Mouse (Mus musculus) heart, postnatal 36 days (tissue): Measurements from ENCODE around the gene Nhlh1. TPM values are rescaled to one million over a fixed set of nuclear protein-coding genes. Genes with fewer than 3 reads are reported as not detected.

Experiments
- DNase-seq, 2 experiments: peaks; one replicate each; pipeline ENCODE4 v3.0.0; 2021 to 2022
- intact Hi-C: fragments of 180-260 bp; cut with DNase I; formaldehyde crosslinking; loops from one replicate; pipeline ENCODE4 v1.15.1; 2025
- total RNA-seq, 2 experiments: library from RNA; stranded (reverse); gene quantifications; 2 replicates each; pipeline ENCODE4 v1.2.3; 2021

Gene Nhlh1
- not detected for total RNA-seq

DNA sequence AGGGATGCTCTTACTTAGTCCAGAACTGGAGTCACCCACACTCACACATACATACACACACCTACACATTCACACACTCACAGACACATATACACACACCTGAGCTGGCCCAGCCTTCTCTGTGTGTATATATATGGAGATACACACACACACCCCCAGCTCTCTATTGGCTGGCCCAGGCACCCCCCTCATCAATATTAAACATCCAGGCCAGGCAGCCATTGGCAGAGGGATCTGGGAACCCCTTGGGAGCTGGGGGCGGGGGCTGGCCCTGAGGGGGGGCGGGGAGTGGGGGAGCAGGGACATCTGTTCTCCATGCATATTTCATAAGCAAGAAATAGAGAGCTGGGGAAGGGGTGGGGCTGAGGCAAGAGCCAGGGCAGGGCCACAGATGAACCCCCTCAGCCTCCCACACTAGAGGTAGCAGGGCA, at the start of gene Nhlh1:
Gene Nhlh1, minus strand, starts transcription at position 83 of the 431 bp plus-strand sequence.
- intact Hi-C loops = no loop called here
- no peak for DNase-seq

DNA sequence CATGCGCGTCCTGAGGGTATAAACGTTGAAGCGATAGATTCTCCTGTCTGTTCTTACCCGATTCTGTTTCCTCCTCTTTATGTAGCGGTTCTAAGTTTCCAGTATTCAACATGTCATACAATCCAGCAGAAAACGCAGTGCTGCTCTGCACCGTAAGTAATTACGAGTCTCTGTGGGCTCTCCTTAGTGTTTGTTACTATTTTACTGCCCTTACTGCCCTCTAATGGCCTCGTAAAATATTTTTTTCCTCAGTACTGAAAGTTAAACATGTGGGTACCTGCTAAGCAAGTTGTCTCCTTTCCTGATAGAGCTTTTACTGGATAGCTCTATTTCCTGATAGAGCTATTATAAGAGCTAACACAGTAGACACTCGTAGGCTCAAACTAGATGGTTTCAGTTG, 47.7 kb upstream of the Nhlh1 start:
- intact Hi-C loops = no loop called here
- DNase-seq = no peak

DNA sequence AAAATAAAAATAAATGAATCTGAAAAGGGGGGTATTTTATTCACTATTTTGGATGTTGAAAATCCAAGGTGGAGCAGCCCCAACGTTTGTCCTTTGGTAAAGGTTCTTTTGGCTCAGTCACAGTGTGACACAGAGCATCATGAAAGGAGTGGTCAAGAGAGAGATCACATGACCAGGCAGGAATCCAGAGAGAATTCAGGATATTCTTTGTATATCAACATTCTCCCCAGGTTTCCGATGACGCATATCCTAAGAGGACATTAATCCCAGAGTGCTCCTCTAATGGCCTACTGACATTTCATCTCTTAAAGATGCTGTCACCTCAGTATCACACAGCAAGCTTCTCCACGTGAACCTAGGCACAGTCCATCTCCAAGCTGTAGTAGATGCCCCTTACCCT, 46.2 kb upstream of the Nhlh1 start:
- intact Hi-C loops = no loop called here
- DNase-seq = no peak

DNA sequence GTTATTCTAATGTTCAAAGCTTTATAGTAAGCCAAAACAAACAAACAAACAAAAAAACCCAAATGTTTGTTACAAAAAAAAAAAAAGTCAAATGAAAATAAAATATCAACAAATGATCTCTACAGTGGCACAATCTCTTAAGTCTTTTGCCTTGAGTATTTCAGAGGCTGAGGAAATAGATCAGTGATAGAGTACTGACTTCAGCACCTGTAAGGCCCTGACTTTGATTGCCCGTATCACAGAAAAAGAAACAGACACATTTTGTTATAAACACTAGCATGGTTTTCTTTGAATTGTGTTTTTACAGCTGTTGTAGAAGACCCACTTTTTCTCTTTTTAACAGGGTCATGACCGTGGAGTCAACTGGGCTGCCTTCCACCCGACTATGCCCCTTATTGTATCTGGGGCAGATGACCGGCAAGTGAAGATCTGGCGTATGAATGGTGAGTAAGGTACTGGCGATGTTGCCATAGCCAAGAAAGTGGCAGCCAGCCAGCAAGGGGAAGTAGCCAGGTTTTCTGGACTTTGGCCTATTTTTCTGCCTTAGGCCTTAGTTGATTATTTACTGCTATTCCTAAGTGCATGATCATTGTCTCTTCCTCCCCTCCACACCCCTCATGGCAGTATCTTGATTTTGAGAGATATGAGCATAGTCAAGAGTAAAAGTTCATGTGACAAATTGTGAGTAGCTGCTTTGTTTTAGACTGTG, 42.1 kb upstream of the Nhlh1 start:
- peak in 1 of 2 experiments; percentile 6 for DNase-seq
- intact Hi-C loops = no loop called here

DNA sequence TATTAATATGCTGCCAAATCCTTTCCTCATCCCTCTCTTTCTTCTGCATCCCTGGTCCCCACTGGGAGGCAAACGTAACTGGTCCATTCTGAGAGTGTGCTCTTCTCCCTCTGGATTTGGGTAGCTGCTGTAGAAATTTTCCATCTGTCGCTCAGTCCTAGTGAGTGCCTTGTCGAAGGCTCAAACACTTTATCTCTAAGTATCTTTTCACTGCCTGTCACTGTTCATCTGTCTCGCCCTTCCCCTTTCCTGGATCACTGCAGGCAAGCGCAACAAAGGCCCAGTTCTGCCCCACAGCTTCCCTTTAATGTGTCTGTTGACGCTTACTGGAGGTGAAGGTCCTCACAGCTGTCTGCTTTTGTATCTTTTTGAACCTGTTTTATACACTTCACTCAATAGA, 37.8 kb upstream of the Nhlh1 start:
- intact Hi-C loops = no loop called here

DNA sequence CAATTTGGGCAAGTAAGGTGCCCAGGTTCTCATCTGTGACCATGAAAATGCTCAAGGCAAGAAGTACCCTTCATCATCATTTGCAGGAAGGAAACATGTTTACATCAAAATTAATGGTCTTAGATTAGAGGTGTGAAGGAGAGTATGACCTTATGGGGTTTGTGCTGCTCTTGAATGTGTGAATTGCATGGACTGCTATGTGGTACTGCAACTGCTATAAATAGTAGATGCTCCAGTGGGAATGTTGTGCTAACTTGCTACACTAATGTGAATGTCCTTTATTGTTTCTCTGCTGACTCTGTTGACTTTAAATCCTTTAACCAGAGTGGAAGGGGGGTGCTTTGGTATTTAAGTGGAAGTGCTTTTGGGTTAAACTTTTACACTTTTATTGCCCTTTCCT, 36.9 kb upstream of the Nhlh1 start:
- DNase-seq = no peak
- intact Hi-C loops = no loop called here

More for the DNA sequence above, 37.8 kb upstream of the Nhlh1 start:
- DNase-seq = no peak

DNA sequence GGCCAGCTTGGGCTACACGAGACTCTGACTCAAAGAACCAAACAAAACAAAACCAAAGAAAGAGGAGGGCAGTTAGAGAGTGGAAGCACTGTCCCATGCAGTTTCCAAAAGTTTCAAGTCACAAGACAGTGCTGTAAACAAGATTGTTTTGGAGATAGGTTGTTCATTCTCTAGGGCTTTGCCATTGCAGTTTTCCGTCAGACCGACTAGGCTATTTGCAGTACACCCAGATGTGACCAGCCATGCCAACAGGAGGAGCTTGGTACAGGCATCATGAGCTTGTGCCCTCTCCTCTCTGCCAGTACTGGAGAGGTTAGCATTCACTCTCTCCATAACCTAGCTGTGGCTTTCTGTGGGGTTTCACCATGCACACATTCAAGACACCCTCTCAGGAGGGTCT, 36.1 kb upstream of the Nhlh1 start:
- DNase-seq = no peak

DNA sequence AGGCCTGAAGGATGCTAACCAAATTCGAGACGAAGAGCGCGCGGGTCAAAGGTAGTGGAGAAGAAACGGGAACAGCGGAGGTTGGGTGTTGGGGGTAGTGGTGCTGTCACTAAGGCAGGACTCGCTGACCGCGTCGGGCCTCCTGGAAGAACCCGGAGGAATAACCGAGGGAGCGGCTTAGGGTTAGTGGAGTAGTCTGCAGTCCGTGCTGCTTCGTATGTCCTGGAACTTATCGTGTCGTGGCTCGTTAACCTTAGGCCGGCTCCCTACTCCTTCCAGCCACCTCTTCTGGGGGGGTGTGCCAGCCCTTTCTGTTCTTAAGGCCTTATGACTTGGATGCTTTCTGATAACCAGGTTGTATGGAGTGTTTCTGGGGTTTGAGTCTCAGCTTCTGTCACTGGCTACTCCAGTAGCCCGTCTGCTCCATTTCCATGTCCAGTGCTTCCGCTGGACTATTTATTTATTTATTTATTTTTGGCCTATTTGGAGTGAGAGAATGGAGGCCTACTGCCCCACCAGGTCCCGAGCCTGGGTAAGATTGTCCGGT, 25.6 kb upstream of the Nhlh1 start:
- no peak for DNase-seq
- intact Hi-C loops = loop anchor here (1.0 kb wide), 1 partner anchor 293 kb away; the partner anchor contains the start of gene Pigm

More for the DNA sequence above, 36.1 kb upstream of the Nhlh1 start:
- intact Hi-C loops = no loop called here

DNA sequence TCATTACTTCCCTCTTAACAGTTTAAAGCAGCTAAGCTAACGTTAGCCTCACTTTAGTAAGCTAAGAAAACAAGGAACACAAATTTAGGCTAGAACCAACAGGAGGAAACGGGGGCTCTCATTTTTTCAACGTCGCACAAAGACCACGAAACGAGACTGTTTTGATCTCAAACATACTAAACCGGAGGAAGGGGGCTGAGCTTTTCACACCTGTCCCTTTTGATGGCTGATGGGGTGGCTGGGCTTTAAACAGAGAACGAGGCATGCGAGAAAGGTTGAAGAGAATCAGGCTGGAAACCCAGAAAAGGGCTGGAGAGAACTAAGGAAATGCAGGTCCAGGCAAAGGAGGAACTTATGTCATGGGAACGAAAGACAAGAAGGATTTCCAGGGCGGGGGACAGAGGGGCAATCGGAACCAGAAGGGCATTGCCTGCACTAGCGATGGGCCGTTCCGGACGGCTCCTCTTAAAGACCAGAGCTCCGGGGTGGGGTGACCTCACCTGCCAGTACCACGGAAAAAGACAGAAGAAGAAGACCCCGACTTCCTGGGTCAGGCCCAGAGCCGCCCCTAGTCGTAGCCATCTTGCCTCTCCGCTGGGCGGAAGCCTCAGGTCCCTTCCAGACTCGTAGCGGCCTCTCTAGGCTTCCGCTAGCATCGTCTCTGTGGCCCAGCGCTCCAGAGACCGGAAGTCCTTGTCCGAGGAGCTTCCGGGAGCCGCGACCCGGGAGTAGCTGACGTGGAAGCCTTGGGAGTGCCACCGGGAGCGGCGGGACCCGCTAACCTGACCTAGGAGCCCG, 24.9 kb upstream of the Nhlh1 start, which contains the start of the genes Copa and Ncstn:
Gene Copa, plus strand, starts transcription at position 429 of the 798 bp plus-strand sequence.
Gene Ncstn, minus strand, starts transcription at position 695 of the 798 bp plus-strand sequence.
- intact Hi-C loops = loop anchor here (1.0 kb wide), 1 partner anchor 294 kb away; the partner anchor contains the start of gene Pigm
- peak; percentile 89 to 93 for DNase-seq

DNA sequence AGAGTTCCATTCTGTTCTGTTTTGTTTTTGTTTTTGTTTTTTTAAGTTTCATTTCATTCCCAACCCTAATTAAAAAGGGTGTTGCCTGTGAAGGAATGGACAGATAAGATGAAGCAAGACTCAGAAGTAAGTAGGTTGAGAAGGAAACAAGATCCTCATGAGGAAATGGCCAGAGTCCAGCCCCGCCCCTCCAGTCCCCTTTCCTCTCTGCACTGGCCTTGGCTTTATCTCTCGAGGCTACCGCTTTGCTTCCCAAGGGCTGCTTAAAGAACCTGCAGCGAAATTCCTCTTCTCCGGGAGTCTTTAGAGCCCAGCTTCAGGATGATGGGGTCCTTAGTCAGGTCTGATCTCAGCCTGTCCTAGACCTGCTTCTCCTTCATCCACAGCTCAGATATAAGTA, 20.6 kb upstream of the Nhlh1 start:
- no peak for DNase-seq
- intact Hi-C loops = no loop called here

DNA sequence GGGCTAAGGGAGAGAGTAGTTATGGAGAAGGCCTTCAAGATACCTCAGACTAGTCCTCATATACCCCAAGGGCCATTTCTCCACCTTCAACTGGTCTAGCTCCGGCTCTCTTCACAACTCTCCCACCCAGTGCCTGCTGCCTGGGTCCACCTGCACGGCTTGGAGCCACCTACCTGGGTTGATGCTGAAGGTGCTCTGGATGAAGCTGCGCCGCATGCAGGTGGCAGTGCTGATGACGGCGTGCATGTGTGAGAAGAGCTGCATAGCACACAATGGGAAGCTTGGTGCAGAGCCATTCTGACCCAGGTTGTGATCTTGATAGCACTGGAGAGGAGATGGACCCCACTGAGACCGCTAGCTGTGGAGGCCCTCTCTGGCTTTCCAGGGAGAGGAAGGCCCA, 15.2 kb upstream of the Nhlh1 start:
- no peak for DNase-seq

DNA sequence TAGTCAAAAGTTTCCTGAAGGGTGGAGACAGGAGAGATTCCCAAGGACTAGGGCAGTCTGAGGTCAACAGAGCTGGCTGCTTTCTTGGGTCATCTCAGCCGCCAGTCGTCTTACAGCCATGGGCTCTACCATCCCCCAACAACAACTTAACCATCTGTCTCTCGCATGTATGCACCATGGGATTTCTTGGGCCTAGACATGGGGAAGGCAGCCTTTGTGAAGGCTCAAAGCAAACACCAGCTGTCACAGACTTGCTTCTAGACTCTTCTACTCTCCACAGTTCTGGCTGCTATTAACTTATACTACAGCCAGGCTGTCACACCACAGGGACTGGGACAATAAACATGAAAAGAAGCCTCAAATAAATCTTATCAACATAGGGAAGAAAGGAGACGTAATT, 14.2 kb upstream of the Nhlh1 start:
- no peak for DNase-seq

More for the DNA sequence above, 15.2 kb upstream of the Nhlh1 start:
- intact Hi-C loops = no loop called here

DNA sequence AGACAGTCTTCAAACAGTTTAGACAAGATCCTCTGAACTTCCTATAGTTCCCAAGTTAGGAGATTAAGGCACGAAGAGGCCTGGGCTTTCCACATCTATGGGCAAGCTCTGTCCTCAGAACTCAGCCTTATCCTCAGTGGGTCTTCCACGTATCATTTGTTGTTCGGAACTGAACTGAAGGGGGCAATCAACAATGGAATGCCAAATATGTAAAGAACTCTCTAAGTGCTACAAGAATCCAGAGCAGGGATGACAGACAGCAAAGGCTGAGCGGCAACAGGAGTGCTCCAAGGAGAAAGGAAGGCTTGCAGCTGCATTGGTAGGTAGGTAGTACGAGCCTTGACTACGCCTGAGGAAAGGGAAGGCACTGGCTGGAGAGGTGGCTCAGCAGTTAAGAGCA, 12.9 kb upstream of the Nhlh1 start:
- intact Hi-C loops = no loop called here
- DNase-seq = no peak

More for the DNA sequence above, 14.2 kb upstream of the Nhlh1 start:
- intact Hi-C loops = no loop called here

DNA sequence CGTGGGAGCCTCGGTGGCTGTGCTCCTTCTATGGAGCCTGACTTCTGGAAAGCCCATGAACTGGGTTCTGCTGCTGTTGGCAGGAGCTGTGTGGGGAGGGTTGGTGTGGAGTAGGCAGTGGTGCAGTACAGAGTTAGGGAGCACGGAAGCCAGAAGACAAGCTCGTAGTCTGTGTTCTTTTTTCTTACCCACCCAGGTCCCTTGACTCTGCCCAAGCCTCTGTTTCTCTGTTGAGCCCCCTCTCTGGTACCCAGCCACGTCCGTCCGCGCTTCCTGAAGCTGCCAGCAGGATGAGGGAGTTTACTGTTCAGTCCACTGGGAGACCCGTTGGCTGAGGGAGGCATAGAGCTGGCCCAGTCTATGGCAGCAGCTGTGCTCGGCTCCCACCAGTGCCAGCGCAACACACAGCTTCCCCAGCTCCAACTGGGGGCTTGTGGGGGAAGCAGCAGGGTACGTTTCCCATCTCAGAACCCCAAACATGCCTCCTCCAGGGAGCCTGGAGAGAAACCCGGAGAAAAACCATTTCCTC, 7.3 kb upstream of the Nhlh1 start:
- no peak for DNase-seq
- intact Hi-C loops = no loop called here

DNA sequence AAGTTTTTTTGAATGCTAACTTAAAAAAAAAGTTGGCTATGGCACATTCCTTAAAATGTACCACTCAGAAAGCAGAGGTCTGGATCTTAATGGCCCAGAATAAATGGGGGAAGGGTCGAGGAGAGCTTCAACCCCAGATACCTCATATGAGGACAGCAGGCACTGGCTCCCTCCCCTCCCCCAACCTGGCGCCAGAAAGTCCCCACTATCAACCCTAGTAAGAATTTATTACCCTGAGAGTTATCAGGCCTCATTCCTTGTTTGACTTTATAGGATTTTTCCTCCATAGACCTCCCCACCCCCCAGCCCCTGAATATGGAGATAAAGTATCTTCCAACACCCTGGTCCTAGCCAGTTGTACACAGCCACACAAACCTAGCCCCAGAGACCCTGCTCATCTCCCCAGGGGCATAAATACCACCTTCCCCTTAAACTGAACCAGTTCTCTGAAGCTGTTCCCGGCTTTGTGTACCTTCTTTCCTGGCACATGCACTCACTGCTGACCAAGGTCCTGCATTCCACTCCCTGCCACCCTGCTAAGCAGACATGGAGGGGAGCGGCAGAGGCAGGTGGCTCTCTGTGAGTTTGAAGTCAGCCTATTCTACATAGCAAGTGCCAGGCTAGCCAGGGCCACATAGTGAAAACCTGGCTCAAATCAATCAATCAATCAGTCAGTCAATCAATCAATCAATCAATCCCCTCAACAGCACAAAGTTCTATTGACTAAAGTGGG, 6.1 kb upstream of the Nhlh1 start:
- DNase-seq = no peak
- intact Hi-C loops = no loop called here

DNA sequence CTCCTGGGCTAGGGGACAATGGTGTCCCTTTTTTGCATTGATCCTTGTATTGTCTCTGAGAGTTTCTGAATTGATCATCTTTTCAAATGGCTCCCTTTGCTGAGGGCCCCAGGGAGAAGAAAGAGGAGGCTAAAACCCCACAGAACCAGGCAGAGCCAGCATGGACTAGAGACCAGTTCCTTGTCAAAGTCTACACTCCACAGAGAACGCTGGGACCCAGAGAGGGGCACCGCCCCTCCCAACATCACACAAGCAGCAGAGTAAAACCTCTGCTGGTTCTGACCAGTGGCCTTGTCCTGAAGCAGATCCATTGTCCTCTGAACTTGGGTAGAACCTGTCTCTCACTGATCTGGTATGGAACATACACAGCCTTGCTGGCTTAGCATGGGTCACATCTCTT, 4.7 kb upstream of the Nhlh1 start:
- DNase-seq = no peak
- intact Hi-C loops = no loop called here

DNA sequence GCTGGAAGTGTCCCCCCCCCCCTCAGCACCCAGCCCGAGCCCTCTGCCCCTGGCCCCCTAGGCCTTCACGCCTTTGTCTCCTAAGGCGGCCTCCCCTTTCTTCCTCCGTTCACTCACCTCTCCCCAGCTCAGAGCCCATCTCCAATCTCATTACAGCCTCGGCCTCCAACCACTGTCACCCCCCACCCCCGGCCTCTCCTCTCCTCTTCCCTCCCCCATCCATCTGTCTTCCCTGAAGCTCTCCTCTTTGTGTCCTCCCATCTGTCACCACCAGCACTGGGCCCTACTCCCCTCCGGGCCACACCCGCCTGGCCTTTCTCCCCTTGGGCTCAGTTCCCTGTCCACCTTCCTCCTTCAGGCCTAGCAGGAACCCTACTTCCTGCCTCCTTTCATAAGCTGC, 3.8 kb upstream of the Nhlh1 start:
- DNase-seq = no peak
- intact Hi-C loops = no loop called here

DNA sequence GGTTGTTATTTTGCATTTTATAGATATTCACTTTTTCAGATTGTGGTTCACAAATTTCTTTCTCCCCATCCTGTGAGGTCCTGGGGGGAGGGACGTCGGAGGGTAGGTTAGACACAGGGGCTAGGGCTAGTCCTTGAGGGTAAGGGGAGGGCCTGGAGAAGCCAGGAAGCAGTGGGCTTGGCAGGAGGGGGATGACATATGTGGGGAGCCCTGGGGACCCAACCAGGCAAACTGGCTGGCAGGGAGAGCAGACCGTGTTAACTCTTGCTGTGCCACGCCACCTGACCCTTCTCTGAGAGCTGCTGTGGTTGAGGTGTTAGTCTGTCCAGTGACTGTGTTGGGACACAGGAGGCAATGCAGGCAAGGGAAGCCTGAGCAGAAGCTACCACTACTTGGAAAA, 3.3 kb upstream of the Nhlh1 start:
- DNase-seq = no peak
- intact Hi-C loops = no loop called here

DNA sequence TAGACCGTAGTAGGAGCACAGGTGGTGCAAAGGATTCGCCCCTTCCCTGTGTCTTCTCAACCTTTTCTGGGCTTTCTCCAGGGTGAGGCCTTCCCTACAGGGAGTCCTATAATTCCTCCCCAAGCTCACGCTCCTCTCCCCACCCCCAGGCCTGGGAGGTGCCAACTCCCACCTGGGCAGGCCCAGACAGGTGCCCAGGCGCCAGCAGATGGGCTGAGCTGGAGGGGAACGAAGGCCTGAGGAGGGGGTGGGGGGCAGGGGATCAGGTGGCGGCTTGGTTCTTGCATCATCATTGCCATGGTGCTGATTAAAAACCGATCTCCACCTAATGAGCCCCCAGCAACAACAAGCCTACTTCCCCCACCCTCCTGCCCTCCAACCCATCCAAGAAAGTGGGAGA, 1.5 kb upstream of the Nhlh1 start:
- intact Hi-C loops = no loop called here
- no peak for DNase-seq

DNA sequence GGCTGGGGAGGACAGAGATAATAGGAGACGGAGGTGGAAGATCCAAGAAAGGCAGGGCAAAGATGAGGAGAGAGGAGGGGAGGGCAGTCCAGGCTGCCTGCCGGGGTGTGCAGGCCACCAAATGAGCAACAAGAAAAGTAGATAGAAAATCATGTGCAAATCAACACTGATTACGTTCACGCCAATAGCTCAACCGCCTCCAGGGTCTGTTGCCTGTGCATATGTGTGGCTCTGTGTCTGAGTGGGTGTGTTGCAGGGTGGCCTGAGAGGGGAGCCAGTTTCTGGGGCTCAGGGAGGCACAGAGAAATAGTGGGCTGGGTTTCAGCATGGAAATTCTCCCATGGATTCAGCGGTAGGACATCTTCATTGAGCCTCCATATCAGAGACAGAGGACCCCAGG, 948 bp upstream of the Nhlh1 start:
- no peak for DNase-seq

DNA sequence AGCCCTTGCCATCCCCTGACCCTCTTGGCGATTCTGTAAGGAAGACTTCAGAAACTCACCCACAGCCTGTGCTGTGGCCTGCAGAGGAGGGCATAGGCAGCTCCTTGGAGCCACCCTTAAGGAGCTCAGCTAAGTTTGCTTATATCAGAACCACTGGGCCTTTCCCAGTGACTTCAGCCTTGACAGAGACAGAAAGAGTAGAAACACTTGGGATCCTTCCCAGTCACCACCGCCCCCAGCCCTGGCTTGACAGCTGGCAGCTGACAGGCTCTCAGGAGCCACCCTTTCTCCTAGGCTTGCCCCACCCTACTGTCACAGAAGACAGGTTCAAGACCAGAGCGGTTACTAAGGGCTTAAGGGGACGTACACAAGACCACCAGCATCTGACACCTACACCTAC, 1.1 kb downstream of the Nhlh1 start:
- intact Hi-C loops = no loop called here
- DNase-seq = no peak

More for the DNA sequence above, 948 bp upstream of the Nhlh1 start:
- intact Hi-C loops = no loop called here
